Mouse (Mus musculus) erythroid progenitor cell, adult 5-6 weeks (primary cell): ENCODE data around the gene Galm. TPM values are rescaled to one million over a fixed set of nuclear protein-coding genes. Genes with fewer than 3 reads are reported as not detected.

Source experiments
- ATAC-seq: replicated peaks from 2 replicates; pipeline ENCODE4 v1.8.0; 2016; ENCODE audit warnings: moderate number of reproducible peaks, mild to moderate bottlenecking, moderate TSS enrichment, inconsistent platforms; ENCODE audit not compliant: poor library complexity, low FRiP score, severe bottlenecking
- total RNA-seq, 2 experiments: library from RNA; stranded (forward) in 1 of 2; stranded (reverse) in 1 of 2; fragments of 150-400 nt in 1 of 2; fragments of 186-747, 209-891 nt in 1 of 2; gene quantifications; 2 replicates each; pipeline versions ENCODE4 v1.2.3 to v1.2.4; 2015 to 2017; ENCODE audit warnings: low replicate concordance in 2 of 2

Gene Galm
- 3.6 TPM in 1 of 2 replicates, not detected in the other for total RNA-seq (2015; ENCODE audit: low replicate concordance)
- total RNA-seq (2017; ENCODE audit: low replicate concordance) = 0.53 and 1.2 TPM in 2 replicates

DNA sequence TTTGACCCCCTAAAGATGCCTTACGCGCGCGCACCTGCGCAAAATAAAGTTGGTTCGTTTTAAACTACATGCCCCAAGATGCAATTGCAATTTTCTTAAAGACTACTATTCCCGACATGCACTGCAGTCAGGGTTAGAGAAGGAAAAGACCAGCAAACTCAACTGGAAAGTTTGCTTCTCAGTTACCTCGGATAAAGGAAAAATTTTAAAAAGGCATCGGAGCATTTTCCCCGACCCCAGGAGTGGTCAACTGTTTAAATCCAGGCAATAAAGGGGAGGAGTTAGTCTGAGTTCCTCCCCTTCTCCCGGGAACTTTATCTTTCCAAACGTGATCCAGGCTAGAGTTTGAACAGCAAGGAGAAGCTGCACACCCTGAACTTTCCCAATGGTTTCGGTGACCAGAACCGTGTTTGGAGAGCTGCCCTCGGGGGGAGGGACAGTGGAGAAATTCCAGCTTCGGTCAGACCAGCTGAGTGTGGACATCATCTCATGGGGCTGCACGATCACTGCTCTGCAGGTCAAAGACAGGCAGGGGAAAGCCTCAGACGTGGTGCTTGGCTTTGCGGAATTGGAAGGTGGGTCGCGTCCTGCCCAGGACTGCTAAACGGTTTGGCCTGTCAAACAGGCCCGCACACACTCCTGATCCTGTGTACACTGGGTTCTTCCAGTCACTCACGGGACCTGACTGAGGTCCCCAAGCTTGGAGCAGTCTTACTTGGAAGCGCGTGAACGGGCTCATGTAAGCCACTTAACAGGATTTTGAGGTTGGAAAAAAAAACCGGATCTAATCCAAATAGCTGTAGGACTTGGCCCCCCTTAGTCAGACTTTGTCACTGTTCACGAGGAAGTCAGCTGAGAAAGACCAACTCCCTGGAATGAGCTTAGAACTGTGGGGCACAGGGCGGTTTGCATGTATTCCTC, at the start of gene Galm:
Galm (plus strand) TSS at position 141 of the 921 bp plus-strand sequence.
- peak; percentile 57 for ATAC-seq

DNA sequence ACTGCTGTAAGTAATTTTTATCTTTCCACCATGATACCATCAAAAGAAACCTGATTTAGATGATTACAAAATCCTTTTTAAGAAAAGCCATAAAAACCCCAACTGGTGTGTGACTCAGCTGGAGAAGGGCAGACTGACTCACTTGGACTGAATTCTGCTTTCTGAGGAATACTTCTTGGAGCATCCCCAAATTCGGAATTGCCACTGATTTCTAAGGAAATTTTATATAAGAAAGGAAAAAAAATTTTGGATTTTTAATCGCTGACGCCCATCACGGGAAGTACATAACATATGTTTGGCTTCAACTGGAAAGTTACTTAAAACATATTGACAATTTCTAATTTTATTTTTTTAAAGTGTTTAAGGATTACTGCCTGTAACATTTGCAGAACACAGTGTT, 48.5 kb upstream of the Galm start:
- no peak for ATAC-seq

DNA sequence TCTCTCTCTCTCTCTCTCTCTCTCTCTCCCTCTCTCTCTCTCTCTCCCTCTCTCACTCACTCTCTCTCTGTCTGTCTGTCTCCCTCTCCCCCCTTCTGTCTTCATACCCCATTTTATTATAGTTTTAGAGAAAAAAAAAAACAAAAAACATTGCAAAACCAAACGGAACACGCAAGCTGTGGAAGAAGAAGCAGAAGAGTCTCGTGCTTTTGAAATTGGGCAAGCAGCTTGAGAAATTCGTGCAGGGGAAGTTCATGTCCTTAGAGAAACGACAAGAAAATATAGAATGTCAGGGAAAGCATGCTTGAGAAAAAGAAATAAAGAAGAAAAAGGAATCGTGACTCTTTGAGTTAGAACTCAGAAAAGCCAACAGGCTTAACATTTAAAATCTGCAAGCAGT, 44.0 kb upstream of the Galm start:
- ATAC-seq = no peak

DNA sequence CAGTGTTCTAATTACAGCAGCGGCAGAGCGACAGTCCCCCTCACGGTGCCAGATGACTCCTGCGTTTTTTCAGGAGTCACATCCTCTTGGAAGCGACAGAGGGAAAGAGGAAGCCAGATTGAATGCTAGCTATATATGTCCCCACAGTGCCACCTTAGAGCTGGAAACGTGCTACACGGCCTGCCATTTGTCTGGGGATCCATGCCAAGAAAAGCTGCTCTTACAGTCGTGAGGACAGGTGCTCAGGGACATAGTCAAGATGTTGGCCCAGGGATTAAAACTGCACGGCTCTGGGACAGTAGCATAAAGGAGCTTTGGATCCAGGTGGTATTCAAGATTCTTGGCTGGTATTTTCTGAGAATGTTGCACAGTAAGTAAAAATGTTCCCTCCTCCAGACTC, 42.8 kb upstream of the Galm start:
- ATAC-seq = no peak

DNA sequence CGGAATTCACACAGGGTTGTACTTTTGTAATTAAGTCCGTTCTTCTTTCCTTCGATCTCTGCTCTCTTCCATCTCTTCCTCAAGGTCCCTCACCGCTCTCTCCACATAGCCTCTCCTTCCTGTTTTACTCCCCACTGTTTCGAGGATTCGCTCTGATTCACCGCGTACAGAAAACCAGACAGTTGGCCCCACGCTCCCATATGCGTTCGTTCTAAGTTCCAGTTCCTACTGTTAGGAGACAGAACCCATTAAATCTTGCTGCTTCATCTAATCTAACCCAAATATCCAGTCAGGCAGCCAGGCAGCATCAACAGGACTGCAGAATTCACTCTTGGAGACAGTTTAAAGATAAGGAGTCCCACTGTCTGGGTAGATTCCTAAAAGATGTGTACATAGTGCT, 40.7 kb upstream of the Galm start:
- ATAC-seq = no peak

DNA sequence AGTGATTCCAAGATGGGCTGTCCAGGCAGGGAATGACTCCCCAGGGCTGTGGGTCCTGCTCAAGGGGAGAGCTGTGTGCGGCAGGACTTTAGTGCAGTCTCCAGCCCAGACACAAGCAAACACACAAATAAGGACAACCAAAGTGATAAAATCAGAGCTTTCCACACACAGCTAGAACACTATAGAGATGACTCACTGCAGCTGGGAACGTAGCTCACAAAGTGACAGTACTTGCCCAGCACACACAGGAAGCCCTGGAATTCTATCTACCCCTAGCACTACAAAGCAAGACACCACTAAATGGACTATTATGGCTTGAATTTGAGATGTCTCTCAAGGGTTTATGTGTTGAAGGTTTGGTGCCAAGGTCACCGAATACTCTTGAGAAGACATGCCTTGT, 39.1 kb upstream of the Galm start:
- ATAC-seq = no peak

DNA sequence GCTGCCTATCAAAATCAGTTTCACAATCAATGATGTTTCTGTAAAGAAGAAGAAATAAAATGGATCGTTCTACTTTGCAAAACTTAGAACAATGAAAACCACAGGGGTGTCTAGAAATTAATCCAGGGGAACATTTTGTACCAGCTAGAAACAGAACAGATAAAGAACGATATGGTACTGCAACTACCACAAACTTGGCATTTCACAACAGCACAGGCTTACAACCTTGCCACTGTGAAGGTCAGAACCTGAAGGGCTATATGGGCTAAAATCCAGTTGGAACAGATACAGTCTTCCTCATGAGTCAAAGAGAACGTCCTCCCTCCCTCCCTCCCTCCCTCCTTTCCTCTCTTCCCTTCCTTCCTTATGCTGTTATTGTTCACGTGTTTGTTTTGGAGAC, 36.7 kb upstream of the Galm start:
- no peak for ATAC-seq

DNA sequence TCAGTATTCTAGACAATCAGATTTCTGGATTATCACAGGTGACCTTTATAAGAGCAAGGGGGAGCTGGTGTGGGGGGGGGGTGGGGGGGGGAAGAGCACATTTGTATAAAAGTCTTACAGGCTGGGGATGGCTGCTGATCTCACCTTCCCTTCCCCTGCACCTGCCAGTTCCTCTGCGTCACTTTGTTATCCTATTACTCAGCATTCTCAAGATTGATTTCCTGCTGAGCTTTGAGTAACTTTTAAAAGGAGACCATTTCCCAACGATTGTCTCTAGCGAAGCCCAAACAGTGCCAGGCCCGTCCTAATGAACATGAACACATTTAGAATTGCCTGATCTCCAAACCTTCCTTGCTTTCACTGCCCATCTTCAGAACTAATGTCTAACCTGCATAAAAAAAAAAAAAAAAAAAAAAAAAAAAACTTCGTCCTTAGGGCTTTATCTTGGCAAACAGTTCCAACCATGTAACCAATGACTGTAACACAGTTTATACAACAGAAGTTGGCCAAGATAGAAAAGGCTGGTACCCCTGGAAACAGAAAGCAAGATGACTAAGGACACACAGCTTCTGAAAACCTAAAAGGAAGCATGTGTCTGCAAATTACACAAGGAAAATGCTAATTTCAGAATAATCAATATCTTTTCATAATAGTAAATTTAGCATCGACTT, 35.3 kb upstream of the Galm start:
- ATAC-seq = no peak

DNA sequence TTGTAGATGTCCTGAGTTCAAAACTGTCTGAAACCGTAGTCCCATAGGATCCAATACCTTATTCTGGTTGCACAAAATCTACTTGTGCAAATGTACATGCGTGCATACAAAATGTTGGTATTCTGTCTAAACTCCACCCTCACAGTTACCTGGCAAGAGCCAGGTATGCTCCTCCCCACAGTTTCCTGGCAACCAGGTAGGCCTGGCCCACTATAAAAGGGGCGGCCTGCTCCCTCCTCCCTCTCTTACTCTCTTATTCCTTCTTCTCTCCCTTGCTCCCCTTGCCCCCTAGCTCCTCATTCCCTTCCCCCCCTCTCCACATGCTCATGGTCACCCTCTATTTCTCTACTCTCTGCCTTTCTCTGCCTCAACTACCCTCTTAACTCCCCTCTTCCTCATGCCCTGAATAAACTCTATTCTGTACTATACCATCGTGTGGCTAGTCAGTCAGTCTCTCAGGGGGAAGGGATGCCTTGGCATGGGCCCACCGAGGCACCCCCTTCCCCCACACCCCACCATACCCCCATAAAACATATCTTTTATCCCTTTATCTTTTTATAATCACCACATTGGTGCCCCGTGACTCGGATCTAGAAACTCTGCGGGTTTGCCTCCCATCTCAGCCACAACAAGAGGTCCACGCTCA, 31.9 kb upstream of the Galm start:
- no peak for ATAC-seq

DNA sequence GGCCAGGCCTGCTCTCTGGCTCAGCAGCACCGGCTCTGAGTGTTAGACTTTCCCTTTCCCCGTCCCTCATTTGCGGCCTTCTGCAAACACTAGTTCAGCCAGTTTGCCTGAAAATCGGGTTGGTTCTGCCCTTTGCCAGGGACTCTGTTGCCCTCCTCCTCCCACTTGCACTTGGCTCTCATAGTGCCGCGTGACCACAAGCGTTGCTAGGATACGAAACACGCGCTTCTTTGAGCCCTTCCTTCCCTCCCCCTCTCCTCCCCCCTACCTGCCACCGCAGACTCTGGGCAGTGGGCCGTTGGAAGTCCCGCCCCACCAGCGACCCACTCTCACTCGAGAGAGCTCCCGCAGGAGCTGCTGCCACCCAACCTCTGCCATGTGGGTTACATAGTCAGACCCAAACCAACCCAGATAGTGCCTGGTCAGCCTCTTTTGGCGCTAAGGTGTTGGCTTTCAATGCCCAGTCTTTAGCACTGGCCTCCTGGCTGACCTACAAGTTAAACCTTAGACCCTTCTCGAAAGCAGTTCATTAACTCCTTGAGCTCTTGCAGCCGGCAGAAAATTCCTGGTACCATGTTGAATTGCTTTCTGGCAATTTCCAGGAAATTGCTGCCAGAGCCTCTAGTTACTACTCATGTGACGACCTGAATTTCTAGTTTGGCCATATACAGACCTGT, 31.1 kb upstream of the Galm start:
- ATAC-seq = no peak

DNA sequence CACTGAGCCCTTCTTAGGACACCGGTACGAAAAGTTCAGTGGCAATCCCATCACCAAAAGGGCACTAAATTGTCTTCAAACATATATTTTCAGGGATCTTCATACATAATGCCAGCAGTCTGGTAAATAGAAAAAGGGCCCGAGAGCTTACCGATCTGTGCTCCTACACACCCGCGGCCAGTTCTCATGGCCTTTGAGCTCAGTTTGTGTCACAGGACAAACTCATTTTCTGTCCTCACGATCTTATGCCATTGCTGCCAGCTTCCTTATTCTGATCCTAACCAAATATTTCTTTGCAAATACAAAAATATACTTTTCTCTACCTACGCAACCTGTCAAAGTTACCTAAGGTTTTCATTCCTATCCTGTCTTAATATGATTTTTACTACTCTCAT, 30.6 kb upstream of the Galm start:
- no peak for ATAC-seq

DNA sequence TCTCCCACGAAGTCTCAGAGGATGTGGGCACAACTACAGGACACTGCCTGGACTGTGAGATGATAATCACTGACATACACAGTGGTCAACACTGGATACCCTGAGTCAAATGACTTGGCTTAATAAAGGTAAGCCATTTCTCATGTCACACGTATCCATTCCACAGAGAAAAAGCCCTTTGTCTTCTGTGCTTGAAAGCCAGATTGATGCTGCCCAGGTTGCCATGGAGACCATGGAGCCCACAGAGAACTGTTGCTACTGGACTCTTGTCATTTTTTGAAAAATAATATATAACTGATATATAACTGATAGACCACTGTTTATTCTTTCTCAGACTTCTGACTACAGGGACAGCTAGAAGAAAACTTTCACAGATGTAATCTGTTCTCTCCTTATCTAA, 30.1 kb upstream of the Galm start:
- no peak for ATAC-seq

DNA sequence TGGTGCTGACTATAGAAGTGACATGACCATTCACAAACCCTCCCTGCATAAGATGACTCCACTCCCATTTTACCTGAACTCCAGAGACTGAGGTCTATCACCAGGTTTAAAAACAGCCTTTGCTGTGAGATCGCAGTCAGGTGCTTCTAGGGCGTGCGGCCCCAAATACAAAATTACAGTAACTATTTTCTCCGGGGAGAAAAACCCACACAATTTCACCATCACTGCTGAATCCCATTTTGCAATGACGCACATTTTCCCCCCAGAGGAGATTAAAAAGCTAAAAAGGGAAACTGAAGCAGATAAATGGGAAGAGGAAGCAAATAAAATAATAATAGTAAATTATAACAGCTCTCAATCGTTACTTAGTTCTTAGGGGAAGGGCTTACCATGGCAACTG, 27.4 kb upstream of the Galm start:
- no peak for ATAC-seq

DNA sequence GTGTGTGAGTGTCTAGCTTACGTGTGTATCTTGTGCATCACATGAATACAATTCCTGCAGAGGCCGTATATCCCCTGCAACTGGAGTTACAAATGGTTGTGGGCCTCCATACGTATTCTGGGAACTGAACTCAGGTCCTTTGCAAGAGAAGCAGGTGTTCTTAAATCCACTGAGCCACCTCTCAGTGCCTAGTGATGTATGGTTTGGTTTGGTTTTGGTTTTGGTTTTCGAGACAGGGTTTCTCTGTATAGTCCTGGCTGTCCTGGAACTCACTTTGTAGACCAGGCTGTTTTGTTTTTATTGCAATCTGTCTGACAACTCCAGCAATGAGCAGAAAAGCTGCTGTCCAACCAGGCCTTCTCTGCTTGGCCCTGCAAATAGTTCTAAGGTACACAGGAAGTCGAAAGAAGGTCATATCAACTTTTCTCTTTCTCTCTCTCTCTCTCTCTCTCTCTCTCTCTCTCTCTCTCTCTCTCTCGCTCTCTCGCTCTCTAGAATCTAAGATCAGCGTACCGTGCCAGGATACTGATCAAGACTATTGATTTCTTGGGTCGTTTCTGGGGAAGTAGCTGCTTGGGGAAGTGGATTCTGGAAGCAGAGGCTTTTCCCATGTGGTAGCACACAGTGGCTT, 21.8 kb upstream of the Galm start:
- no peak for ATAC-seq

DNA sequence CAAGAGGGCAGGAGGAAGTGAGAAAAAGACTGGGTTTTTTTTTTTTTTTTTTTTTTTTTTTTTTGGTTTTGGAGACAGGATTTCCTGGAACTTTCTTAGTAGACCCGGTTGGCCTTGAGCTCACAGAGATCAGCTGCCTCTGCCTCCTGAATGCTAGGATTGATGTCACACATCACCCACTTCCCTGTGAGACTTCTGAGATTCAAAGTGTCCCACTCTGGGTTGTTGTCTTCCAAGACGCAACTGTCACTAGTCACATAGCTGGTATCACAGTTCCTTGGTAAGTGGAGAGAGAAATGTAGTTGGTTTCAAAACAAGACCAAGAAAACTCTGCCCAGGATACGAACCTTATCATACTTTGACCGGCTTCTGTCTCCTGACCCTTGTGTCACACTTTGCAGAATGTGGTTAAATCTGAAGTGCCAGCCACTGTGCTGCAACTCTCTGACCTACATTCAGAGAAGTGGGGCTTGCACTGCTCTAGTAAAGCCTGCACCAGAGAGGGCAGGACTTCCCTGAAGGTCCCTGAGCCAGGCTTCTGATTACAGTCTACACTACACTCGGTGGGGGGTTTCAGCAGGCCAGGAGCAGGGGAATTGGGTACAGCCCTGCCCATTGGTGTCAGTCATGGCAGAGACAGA, 14.5 kb upstream of the Galm start:
- no peak for ATAC-seq

DNA sequence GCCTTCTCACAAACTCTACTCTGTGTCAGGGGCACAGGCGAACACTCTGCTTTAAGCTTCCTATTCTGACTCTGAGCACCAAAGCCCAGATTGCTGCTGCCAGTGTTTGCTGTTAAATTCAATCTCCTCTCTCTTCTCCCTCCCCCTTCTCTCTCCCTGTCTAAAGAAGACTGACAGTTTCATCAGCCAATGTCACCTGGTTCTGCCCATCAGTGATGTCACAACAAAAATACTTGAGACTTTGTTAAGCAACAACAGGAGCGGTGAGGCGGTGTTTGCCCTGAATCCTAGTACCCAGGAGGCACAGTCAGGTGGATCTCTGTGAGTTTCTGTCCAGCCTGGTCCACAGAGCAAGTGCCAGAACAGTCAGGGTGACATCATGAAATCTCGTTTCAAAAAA, 13.8 kb upstream of the Galm start:
- ATAC-seq = no peak

DNA sequence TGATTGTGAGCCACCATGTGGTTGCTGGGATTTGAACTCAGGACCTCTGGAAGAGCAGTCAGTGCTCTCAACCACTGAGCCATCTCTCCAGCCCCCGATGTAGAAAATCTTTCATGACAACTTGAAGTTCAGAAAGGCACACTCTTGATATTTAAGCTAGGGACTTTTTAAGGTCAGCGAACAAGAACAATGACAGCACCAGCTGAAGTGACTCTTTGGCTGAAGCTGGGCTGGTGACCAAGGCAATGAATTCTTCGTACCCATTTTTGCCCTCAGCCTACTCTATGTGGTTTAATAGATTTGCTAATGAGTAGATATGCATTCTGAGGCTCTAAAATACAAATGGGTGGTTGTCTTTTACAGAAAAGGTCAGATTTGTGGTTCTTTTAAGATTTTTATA, 6.9 kb upstream of the Galm start:
- no peak for ATAC-seq

DNA sequence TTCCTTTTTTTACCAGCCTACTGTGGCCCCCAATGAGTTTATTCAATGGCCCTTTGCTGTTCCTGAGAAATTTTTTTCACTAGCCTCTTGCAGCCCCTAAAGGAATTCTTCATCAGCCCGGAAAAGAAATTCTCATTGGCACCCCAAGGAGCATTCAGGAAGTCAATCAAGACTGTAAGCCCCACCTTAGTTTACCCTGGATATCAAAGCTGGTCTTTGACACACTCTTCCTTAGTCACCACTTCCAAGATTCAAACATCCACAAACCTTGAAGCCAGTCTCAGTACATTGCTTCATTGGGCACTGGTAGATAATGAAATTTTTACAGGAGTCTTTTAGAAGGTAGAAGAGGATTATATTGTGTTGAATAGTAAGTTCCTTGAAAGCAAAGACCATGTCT, 5.4 kb upstream of the Galm start:
- no peak for ATAC-seq

DNA sequence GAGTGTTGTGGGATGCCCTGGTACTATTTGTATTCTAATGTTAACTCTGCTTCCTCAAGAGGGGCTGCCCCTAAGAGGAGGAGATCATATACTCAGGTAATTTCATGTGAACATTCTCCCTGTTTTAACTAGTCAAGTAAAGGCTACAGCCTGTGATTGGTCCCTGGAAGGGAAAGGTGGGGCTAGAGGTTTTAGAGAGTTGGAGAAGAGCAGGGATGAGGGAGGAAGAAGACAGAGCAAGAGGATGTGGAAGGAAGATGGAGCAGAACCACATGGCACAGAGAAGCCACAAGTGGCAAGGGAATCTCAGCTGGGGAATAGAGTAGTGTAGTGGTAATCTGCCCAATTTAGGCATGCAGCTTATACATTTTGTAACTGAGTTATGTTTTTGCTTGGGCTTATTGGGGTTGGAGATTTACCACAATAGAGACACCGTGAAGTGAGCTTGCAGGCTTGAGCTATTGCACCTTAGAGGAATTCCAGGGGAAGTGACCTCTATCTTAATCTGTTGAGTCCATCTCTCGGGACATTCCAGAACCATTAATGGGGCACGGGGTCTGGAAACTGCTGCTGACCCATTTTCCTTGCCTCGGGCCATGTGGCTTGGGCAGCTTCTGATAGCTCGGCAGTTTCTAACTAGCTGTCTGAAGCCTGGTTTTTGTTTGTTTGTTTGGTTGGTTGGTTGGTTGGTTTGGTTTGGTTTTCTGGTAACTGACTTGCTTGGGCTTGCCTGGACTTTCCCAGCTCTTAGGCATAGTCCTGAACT, 2.1 kb upstream of the Galm start:
- ATAC-seq = no peak
